Mouse (Mus musculus) T-cell, adult 2 months (primary cell): ENCODE measurements around the gene Glb1l.
A peak's percentile ranks its signal among the peaks of the same experiment; 100 is the strongest.
"Not testable (repeated sequence)": the region's sequence is repeated elsewhere in the genome, so short reads cannot be mapped to it uniquely, and the experiment has no call there.

Source experiments
- DNase-seq: peaks from one replicate; pipeline ENCODE4 v3.0.0; 2022; ENCODE audit warnings: low spot score

Glb1l gene

GRCm38 (mm10) chr1:75210136-75211087, at the start of gene Glb1l, which contains the start of gene Stk16:
Gene Glb1l, minus strand, starts transcription at chr1:75210813.
Gene Stk16, plus strand, starts transcription at chr1:75210838.
- DNase-seq = peak; percentile 92

- no peak for DNase-seq
These were observed 45.0 kb upstream of the Glb1l start for GRCm38 (mm10) chr1:75255516-75256046.

DNA sequence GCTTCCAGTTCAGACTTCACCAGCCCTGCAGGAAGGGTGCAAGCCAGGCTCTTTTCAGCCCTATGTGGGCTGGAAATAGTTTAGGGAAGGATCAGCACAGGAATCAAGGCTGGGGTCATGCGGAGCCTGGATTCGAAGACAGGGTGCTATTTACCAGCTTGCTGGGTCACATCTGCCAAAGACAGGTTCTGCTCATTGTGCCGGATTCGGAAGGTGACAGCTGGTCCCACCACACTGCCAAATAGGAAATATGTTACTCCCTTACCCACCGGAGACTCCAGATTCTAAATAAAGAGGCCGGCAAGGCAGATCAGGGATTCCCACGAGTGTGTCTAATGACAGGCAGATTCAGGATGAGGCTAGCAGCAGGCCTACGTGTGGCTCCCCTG, 44.0 kb upstream of the Glb1l start:
- no peak for DNase-seq

DNA sequence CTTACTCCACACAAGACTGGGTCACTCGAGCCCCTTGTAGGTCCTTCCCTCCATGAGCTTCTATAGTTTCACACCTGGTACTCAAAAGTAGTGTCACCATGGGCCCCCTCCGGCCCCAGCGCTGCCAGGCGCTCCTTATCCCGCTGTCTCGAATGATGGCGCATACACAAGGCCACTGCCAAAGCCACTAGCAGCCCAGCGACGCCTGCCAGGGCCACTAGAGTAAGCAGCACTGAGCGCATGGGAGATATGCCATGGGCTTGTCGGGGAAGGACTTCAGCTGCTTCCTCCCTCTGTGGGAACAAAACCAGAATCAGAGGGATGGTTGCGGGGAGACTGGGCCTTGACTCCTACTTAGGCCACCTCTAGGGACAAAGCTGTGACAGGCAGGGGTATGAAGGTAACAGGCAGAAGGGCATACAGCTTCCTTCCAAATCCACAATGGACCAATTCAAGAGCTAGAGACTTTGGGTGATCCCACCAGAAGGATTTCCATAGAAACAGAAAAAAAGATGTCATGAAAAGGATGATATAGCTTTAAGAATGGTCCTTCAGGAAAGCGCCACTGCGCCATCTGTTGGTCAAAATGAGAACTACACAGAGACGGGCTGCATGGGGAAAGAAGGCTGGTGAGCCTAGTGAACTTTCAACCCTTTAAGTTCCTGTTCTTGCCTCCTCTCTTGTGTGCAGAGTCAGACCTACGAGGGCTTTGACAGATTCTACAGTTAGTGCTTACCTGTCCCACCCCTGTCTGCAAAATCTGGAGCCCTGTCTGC, 43.4 kb upstream of the Glb1l start:
- DNase-seq = peak; percentile 75

GRCm38 (mm10) chr1:75253029-75253428, 42.4 kb upstream of the Glb1l start:
- no peak for DNase-seq

- DNase-seq = no peak
These were observed 41.7 kb upstream of the Glb1l start for GRCm38 (mm10) chr1:75252308-75252707.

DNA sequence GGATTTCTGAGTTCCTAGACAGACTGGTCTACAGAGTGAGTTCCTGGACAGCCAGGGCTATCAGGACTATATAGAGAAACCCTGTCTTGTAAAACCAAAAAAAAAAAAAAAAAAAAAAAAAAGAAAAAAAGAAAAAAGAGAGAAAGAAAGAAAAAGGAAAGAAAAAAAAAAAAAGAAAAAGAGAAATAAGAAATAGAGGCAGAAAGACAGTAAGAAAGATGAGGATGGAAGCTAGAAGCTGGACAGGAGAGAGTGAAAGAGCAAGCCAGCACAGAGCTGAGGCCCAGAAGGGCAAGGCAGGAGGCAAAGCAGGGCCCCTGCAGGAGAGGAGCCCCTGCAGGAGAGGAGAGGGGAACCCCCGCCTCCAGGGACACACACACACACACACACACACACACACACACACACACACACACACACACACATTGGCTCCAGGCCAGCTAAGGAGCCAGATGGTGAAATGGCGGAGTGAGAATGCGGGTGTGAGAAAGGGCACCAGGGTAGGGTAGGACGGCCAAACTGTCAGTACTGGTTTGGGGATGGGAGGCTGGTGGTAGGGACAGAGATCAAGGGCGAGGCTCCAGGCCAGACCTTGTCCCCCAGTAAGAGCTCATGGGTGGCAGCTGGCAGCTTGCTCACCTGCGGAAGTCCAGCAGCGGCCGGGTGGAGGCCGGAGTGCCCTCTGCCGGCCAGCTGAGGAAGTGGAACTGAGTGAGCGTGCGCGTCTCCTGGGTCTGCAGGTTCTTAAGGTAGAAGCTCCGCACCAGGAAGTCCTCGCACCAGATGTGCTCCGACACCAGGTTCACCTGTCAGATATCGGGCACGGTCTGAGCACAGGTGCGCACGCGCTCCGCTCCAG, 40.7 kb upstream of the Glb1l start:
- peak; percentile 88 for DNase-seq

GRCm38 (mm10) chr1:75250498-75250897, 39.9 kb upstream of the Glb1l start:
- DNase-seq = no peak

DNA sequence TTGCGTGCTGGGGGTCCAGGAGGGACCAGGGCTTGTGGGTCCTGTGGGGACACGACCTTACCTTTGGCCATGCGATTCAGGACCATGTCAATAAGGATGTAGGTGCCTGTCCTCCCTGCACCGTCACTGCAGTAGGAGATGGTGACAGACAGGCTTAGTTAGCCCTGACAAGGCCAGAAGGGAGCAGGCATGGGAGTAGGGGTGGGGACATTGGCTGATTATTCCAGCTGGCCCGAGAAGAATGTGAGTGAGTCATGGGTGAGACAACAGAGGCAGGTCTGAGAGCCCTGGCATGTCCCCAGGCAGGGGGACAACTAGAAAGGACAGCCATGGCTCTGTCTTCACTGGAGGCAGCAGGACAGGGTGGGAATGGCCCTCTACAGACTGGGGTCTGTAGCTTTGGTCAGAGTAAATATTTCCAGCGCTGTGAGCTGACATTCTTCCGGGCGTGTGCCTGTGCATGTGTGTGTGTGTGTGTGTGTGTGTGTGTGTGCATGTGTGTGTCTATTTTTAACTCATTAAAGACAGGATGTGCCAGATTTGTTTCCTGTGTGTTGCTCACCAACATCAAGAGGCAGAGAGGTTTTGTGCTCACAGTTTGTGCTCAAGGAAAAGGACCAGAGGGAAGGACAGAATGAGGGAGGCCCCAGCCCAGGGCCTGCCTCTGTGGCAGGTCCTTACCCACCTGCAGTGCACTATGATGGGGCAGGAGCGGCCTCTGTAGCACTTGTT, 37.6 kb upstream of the Glb1l start:
- DNase-seq = peak; percentile 34

DNA sequence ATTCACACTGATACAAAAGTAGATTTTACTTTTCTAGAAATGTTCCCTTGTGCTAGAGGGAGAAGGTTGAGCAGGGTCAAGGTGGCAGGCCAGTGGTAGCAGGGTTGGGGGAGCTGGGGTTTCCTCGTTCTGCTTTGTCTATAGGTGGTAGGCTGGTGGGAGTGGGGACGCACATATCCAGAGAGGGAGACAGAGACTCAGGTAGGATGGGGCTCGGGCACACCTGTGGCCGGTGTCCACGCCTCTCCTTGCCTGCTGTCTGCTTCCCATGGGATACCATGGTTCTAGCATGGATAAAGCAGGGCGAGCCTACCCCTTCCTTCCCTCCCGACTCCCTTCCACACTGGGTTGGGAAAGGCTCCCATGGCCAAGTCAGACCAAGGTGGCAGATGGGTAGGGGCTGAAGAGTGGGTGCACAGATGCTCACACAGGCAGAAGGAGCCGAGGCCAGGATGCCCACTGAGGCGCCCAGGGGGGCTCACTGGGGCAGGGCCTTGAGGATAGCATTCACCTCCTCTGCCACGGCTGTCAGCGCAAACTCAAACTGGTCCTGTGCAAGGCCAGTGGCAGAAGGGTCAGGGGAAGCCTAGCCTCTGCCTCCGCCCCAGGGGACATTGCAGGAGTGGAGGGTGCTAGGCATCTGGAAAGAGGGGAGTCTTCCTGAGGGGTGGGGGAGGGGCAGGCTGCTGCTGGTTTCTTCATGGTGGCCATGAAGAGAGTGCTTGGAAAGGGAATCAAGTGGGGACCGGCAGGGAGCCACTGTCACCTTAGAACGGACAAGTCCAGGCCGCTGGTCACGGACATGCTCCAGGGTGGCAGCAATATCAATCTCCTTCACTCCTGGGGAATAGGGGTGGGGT, 36.7 kb upstream of the Glb1l start:
- DNase-seq = no peak

DNA sequence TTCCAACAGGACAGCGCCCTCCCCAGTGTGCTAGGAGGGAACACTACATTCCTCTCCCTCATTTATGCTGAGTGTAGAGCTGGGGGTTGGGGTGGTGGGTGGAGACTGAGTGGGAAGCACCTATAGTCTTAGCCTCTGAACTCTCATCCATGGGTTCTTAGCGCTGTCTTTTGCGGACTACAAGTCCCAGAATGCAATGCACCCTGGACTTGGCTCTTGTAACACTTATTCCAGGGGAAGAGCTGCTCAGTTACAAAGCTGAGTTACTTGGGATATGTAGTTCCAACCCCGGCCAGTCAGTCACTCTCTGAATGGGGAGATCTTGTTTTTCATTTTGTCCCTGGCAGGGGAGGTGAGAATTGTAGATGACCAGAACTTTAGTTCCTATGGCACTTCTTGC, 34.2 kb upstream of the Glb1l start:
- DNase-seq = no peak

DNA sequence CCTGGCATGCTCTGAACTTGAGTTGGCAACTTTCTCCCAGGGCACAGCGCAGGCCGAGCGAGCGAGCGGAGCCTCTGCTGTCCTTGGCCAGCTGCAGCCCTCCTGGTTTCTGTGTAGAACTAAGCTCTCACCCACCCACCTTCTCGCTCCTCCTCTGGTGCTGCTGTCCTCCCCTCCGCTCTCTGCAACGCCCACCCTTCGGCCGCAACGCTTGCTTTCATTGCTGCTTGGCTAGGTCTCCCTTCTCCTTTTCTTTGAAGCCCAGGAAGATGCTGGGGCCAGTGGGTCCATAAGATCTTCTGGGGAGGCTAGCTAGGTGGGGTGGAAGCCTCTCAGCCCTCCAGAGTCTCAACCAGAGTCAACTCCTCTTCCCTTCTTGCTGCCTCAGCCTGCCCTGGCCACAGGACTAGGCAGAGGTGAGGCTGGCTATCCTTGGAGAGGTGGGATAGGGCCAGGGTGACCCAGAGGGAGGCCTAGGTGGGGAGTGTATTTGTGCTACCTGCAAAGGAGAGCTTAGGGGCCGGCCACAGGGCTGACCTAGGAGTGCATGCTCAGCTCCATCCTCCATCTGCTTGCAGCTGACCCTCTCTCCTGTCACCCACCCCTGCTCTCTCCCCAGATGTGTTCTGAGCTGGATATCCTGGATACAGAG, 33.7 kb upstream of the Glb1l start:
- DNase-seq = no peak

DNA sequence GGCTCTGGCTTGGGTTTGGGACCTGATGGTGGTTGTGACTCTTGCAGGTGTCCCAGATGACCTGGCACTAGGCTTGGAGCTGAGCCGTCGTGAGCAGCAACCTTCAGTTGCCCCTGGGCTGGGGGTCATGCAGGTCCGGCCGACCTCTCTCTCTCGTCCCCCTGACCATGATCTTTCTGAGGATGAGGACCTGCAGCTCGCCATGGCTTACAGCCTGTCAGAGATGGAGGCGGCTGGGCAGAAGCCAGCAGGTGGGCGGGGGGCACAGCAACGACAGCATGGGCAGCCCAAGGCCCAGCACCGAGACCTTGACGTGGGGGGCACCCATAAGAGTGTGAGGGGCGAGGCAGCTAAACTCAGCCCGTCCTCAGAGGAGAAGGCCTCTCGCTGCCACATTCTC, 32.8 kb upstream of the Glb1l start:
- no peak for DNase-seq

- DNase-seq = no peak
These were observed 29.0 kb upstream of the Glb1l start for GRCm38 (mm10) chr1:75239591-75239990.

- DNase-seq = peak; percentile 88
These were observed 25.8 kb upstream of the Glb1l start, which contains the start of gene Dnajb2 for GRCm38 (mm10) chr1:75236117-75237050. Gene Dnajb2, plus strand, starts transcription at chr1:75236406.

DNA sequence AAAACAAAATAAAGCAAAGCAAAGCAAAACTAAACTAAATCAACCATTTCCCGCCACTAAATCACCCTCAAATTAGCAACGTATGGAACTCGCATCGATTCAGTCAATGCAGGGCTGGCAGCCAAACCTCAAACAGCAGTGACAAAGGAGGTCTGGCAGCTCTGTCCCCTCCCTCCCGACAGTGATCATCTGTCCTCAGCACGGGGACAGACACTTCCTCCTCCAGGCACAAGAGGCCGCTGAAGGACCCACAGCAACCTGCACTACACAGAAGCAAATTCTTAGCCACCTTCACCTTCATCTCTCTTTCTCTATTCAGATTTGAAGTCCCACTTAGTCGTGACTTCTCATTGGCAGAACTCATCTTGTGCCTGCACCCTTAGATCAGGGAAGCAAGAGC, 24.0 kb upstream of the Glb1l start:
- DNase-seq = peak; percentile 81

- not testable (repeated sequence) for DNase-seq
These were observed 21.9 kb upstream of the Glb1l start for GRCm38 (mm10) chr1:75232489-75232888.

- no peak for DNase-seq
These were observed 21.1 kb upstream of the Glb1l start, which contains the start of gene A630095N17Rik for GRCm38 (mm10) chr1:75231664-75232152. Gene A630095N17Rik, minus strand, starts transcription at chr1:75232102.
